Mouse (Mus musculus): ENCODE results near the gene Defb26. TPM values are rescaled to one million over a fixed set of nuclear protein-coding genes. Genes with fewer than 3 reads are reported as not detected.

Defb26 gene
- polyA plus RNA-seq, 1 experiment from 2014 or later = not detected

GRCm38 (mm10) chr2:152470973-152471372 lies 40.5 kb downstream of the Defb26 start:
- peak; percentile 21 for DNase-seq (ENCODE audit: low spot score)

DNA sequence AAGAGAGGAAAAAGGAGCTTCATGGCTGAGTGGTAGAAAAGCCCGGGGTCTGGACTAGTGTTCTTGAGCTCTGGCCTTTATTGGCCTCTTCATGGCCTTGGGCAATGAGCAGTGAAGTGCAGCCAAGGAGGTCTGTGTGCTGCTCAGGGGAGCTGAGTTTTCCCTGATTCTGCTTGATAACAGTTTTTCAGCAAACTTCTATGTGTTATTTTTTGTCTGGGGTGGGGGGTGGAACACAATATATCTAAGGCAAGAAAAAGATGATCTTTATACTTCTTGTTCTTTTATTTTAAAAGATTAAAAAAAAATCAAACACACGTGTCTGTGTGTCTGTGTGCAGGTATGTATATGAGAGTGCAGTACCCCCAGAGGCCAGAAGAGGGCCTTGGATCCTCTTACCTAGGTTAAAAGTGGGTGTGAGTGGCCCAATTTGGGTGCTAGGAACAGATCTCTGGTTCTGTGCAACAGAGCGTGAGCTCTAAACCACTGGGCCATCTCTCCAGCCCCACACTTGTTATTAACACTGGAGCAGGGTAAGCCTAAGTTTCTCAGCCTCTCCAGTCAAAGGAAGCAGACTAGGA lies 46.8 kb downstream of the Defb26 start, which contains the start of gene Defb23:
Defb23 (minus strand) TSS at position 51 of the 581 bp plus-strand sequence.
- no peak for DNase-seq (ENCODE audit: low spot score)

GRCm38 (mm10) chr2:152459241-152459640 lies 52.3 kb downstream of the Defb26 start:
- no peak for DNase-seq (ENCODE audit: low spot score)

Other genes starting within 250 kb of the Defb26 start
- 28.5 and 31.1 TPM in 2 replicates for gene Tbc1d20, start 217.9 kb downstream of the Defb26 start, polyA plus RNA-seq (2015; fragmentation: Nextera tagmentation; extraction: Ambion mirVana)
- gene Rbck1, start 179.0 kb downstream of the Defb26 start, polyA plus RNA-seq (2015; fragmentation: Nextera tagmentation; extraction: Ambion mirVana) = 131 and 138 TPM in 2 replicates
- gene Trib3, start 167.7 kb downstream of the Defb26 start, polyA plus RNA-seq (2015; fragmentation: Nextera tagmentation; extraction: Ambion mirVana) = 1.4 and 1.6 TPM in 2 replicates
- not detected in 2 replicates for gene Nrsn2, start 135.1 kb downstream of the Defb26 start, polyA plus RNA-seq (2015; fragmentation: Nextera tagmentation; extraction: Ambion mirVana)
- gene Sox12, start 113.6 kb downstream of the Defb26 start, polyA plus RNA-seq (2015; fragmentation: Nextera tagmentation; extraction: Ambion mirVana) = 0.91 and 1.2 TPM in 2 replicates
- gene Zcchc3, start 96.7 kb downstream of the Defb26 start, polyA plus RNA-seq (2015; fragmentation: Nextera tagmentation; extraction: Ambion mirVana) = 7.2 and 7.4 TPM in 2 replicates
- 0.51 and 0.64 TPM in 2 replicates for gene 6820408C15Rik, start 96.1 kb downstream of the Defb26 start, polyA plus RNA-seq (2015; fragmentation: Nextera tagmentation; extraction: Ambion mirVana)
- gene Defb23, start 47.1 kb downstream of the Defb26 start, polyA plus RNA-seq (2015; fragmentation: Nextera tagmentation; extraction: Ambion mirVana) = 0.23 and 0.28 TPM in 2 replicates
- not detected in 2 replicates for gene Defb20, start 34.6 kb downstream of the Defb26 start, polyA plus RNA-seq (2015; fragmentation: Nextera tagmentation; extraction: Ambion mirVana)
- not detected in 2 replicates for gene Defb22, start 21.6 kb downstream of the Defb26 start, polyA plus RNA-seq (2015; fragmentation: Nextera tagmentation; extraction: Ambion mirVana)
- gene Defb28, start 6.6 kb upstream of the Defb26 start, polyA plus RNA-seq (2015; fragmentation: Nextera tagmentation; extraction: Ambion mirVana) = not detected in 2 replicates
- gene Defb29, start 28.4 kb upstream of the Defb26 start, polyA plus RNA-seq (2015; fragmentation: Nextera tagmentation; extraction: Ambion mirVana) = not detected in 2 replicates
- 3.0 TPM in 1 of 2 replicates, not detected in the other for gene Gm17416, start 57.6 kb upstream of the Defb26 start, polyA plus RNA-seq (2015; fragmentation: Nextera tagmentation; extraction: Ambion mirVana)
- not detected in 2 replicates for gene Defb21, start 61.1 kb upstream of the Defb26 start, polyA plus RNA-seq (2015; fragmentation: Nextera tagmentation; extraction: Ambion mirVana)
- 1.3 and 2.2 TPM in 2 replicates for gene Defb19, start 68.6 kb upstream of the Defb26 start, polyA plus RNA-seq (2015; fragmentation: Nextera tagmentation; extraction: Ambion mirVana)
- 0.53 TPM in 1 of 2 replicates, not detected in the other for gene Defb45, start 87.7 kb upstream of the Defb26 start, polyA plus RNA-seq (2015; fragmentation: Nextera tagmentation; extraction: Ambion mirVana)
- gene Defb36, start 92.6 kb upstream of the Defb26 start, polyA plus RNA-seq (2015; fragmentation: Nextera tagmentation; extraction: Ambion mirVana) = not detected in 2 replicates
- gene Defb25, start 111.4 kb upstream of the Defb26 start, polyA plus RNA-seq (2015; fragmentation: Nextera tagmentation; extraction: Ambion mirVana) = 1.6 and 2.1 TPM in 2 replicates
- 2.2 and 3.2 TPM in 2 replicates for gene Rem1, start 115.3 kb upstream of the Defb26 start, polyA plus RNA-seq (2015; fragmentation: Nextera tagmentation; extraction: Ambion mirVana)
- 196 and 200 TPM in 2 replicates for gene H13, start 157.8 kb upstream of the Defb26 start, polyA plus RNA-seq (2015; fragmentation: Nextera tagmentation; extraction: Ambion mirVana)
- 15.6 and 17.2 TPM in 2 replicates for gene Mcts2, start 175.3 kb upstream of the Defb26 start, polyA plus RNA-seq (2015; fragmentation: Nextera tagmentation; extraction: Ambion mirVana)
- 22.9 and 23.9 TPM in 2 replicates for gene Id1, start 224.6 kb upstream of the Defb26 start, polyA plus RNA-seq (2015; fragmentation: Nextera tagmentation; extraction: Ambion mirVana)
- 5.6 and 6.5 TPM in 2 replicates for gene Cox4i2, start 242.5 kb upstream of the Defb26 start, polyA plus RNA-seq (2015; fragmentation: Nextera tagmentation; extraction: Ambion mirVana)

All from thymus, postnatal 0 days (tissue).